In genomic region chr10:121498481-121498904, GRCm38 (mm10) we compare ENCODE assay signal across 8 mouse cellular contexts. TPM values are rescaled to one million over a fixed set of nuclear protein-coding genes. Genes with fewer than 3 reads are reported as not detected.
DNase-seq lines count a peak whose midpoint lies in the region; ATAC-seq lines count a peak whose summit lies in the region.

No protein-coding gene starts in this region.

- peak overlapping the region; percentile 8; the same call in 1 of the 2 replicates for H3K27ac ChIP-seq in forebrain, embryonic 15.5 days (replicated peaks)
- peak overlapping the region; percentile 8; the same call in 1 of the 2 replicates for H3K27ac ChIP-seq in kidney, embryonic 14.5 days (ENCODE audit: low read depth, low read length)
- no peak overlapping the region for H3K27ac ChIP-seq in midbrain, embryonic 13.5 days

- 70% methylated on average over 8 of the region's 8 CpGs for WGBS in forebrain, embryonic 15.5 days
- 71% methylated on average over 8 of the region's 8 CpGs for WGBS in kidney, embryonic 14.5 days
- WGBS in midbrain, embryonic 13.5 days: 78% methylated on average over 8 of the region's 8 CpGs

- peaks cover 6% of the 10 kb centered on the region; the same call in 1 of the 2 replicates for H3K4me1 ChIP-seq in forebrain, embryonic 15.5 days
- peaks cover 12% of the 10 kb centered on the region; the same call in 1 of the 2 replicates for H3K4me1 ChIP-seq in kidney, embryonic 14.5 days (ENCODE audit: control insufficient read depth, insufficient read depth, low read length)
- H3K4me1 ChIP-seq in midbrain, embryonic 13.5 days (replicated peaks): peaks cover 5% of the 10 kb centered on the region

- no peaks in the 10 kb centered on the region for H3K27me3 ChIP-seq in forebrain, embryonic 15.5 days
- no peaks in the 10 kb centered on the region for H3K27me3 ChIP-seq in kidney, embryonic 14.5 days (ENCODE audit: control insufficient read depth, insufficient read depth, low read length)
- no peaks in the 10 kb centered on the region for H3K27me3 ChIP-seq in midbrain, embryonic 13.5 days

- no peak overlapping the region for H3K9ac ChIP-seq in forebrain, embryonic 15.5 days (replicated peaks)
- no peak overlapping the region for H3K9ac ChIP-seq in kidney, embryonic 14.5 days (ENCODE audit: low read depth, low read length)
- no peak overlapping the region for H3K9ac ChIP-seq in midbrain, embryonic 13.5 days (replicated peaks)

- ATAC-seq in forebrain, embryonic 15.5 days (replicated peaks): no peak
- no peak for ATAC-seq in kidney, embryonic 14.5 days (ENCODE audit: low FRiP score, low TSS enrichment)
- no peak for ATAC-seq in midbrain, embryonic 13.5 days

- DNase-seq in adrenal gland, adult (ENCODE audit: inconsistent age in 2 of 2, low spot score in 1 of 2): peak; percentile 53 to 74
- no peak for DNase-seq in adrenal gland, postnatal 4 days (ENCODE audit: low spot score in 2 of 2)
- peak; percentile 69 for DNase-seq in lung, postnatal 14 days
- no peak for DNase-seq in layer of hippocampus, postnatal 14 days (ENCODE audit: low spot score in 2 of 2)
- DNase-seq in cerebellum, adult 11 months: no peak

- H3K9me3 ChIP-seq in forebrain, embryonic 15.5 days: no peaks in the 10 kb centered on the region
- H3K9me3 ChIP-seq in kidney, embryonic 14.5 days (ENCODE audit: control insufficient read depth, low read length): no peaks in the 10 kb centered on the region
- no peaks in the 10 kb centered on the region for H3K9me3 ChIP-seq in midbrain, embryonic 13.5 days

- no peak overlapping the region for H3K4me3 ChIP-seq in forebrain, embryonic 15.5 days
- H3K4me3 ChIP-seq in kidney, embryonic 14.5 days (ENCODE audit: low read length): no peak overlapping the region
- no peak overlapping the region for H3K4me3 ChIP-seq in midbrain, embryonic 13.5 days (replicated peaks)

- H3K4me2 ChIP-seq in forebrain, embryonic 15.5 days (replicated peaks): no peak overlapping the region
- H3K4me2 ChIP-seq in kidney, embryonic 14.5 days (replicated peaks; ENCODE audit: low read depth, low read length): no peak overlapping the region
- H3K4me2 ChIP-seq in midbrain, embryonic 13.5 days (replicated peaks): no peak overlapping the region

- no peaks in the 10 kb centered on the region for H3K36me3 ChIP-seq in forebrain, embryonic 15.5 days
- H3K36me3 ChIP-seq in kidney, embryonic 14.5 days (ENCODE audit: control insufficient read depth, insufficient read depth, low read length): no peaks in the 10 kb centered on the region
- no peaks in the 10 kb centered on the region for H3K36me3 ChIP-seq in midbrain, embryonic 13.5 days

RNA-seq across cellular contexts. Expression of gene Rassf3, which starts 22.3 kb away (rescaled TPM):
- 10 to 100 TPM; 37.6 to 44.5 TPM for total RNA-seq in adrenal gland, postnatal 4 days (2021)
- 3.8 and 4.2 TPM in 2 replicates for polyA plus RNA-seq in forebrain, embryonic 15.5 days (2015; fragmentation: Nextera tagmentation; extraction: Ambion mirVana)
- 8.9 and 13.5 TPM in 2 replicates for polyA plus RNA-seq in kidney, embryonic 14.5 days (2014; fragmentation: Nextera tagmentation; extraction: Ambion mirVana)
- 10 to 100 TPM; 12.0 to 12.6 TPM for total RNA-seq in layer of hippocampus, postnatal 14 days (2021)
- polyA plus RNA-seq in midbrain, embryonic 13.5 days (2015; fragmentation: Nextera tagmentation; extraction: Ambion mirVana): 3.7 and 4.6 TPM in 2 replicates

Comparison
In these comparisons a context has a peak if more than half of its experiments do, and no peak if none do; other contexts are left out.
1. DNase-seq: peak in adrenal gland, adult (2 of 2) and lung, postnatal 14 days (single experiment); none in adrenal gland, postnatal 4 days (0 of 2), layer of hippocampus, postnatal 14 days (0 of 2) and cerebellum, adult 11 months (single experiment).